Mouse (Mus musculus) brain, embryonic 14.5 days (tissue): ENCODE results near the gene Mrpl14. TPM values are rescaled to one million over a fixed set of nuclear protein-coding genes. Genes with fewer than 3 reads are reported as not detected.
A peak's percentile ranks its signal among the peaks of the same experiment; 100 is the strongest.

Experiments used
- DNase-seq: peaks from one replicate; pipeline ENCODE4 v3.0.0-alpha.2; 2011; ENCODE audit warnings: low read depth
- CTCF ChIP-seq: fragments of 200-500 bp; IDR thresholded peaks from 2 replicates; pipeline ENCODE4 v1.5.1; 2012; ENCODE audit warnings: inconsistent platforms, mild to moderate bottlenecking, moderate library complexity, borderline replicate concordance; ENCODE audit not compliant: insufficient read depth, insufficient read length; ENCODE audit errors: extremely low read depth
- POLR2A ChIP-seq: fragments of 200-500 bp; IDR thresholded peaks from 2 replicates; pipeline ENCODE4 v1.6.1; 2012; ENCODE audit warnings: mild to moderate bottlenecking, inconsistent platforms, borderline replicate concordance; ENCODE audit not compliant: poor library complexity, insufficient read depth, insufficient read length, severe bottlenecking; ENCODE audit errors: extremely low read depth
- polyA plus RNA-seq: library from polyadenylated mRNA; depleted of rRNA; stranded (reverse); fragments of >200 nt; gene quantifications from 2 replicates; pipeline ENCODE4 v1.2.3, GENCODE M21; 2012; rRNA removed

Gene Mrpl14
- polyA plus RNA-seq: 74.8 and 101 TPM in 2 replicates

GRCm38 (mm10) chr17:45686093-45686619 is at the start of gene Mrpl14:
Mrpl14 (plus strand) TSS chr17:45686322.
- no peak for TF ChIP-seq CTCF
- peak; percentile 70; the same call in 1 of the 2 replicates for TF ChIP-seq POLR2A
- DNase-seq: peak; percentile 97

DNA sequence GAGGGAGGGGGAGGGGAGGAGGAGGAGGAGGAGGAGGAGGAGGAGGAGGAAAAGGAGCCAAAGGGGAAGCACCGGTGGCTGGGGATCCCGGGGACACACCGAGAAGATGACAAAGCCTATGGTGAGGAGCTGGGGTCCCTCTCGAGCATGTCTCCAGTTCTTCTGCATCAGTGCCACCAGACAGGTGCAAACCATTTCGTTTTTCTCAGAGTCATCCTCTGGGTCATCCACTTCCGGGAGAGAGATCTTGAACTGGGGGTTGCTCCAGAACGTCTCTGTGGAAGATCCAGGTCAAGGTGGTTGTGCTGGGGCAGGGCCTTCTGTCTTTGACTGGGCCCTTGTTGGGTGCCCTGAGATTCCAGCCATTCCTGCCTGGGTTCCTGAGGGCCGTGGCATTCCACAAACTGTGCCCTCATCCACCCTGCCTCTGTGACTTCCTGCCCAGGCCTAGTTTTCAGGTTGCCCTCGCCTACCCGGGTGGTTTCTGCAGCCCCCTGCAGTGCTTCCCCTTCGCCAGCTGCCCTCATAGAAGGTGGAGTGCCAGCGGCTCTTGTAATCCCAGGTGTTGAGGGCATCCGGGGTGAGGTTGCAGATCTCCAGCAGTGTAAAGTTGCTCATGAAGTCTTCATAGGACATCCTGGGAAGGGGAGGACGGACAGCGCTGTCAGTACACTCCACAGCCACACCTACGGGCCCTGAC is 47.4 kb upstream of the Mrpl14 start:
- no peak for DNase-seq
- no peak for TF ChIP-seq CTCF

GRCm38 (mm10) chr17:45641981-45642380 is 44.1 kb upstream of the Mrpl14 start:
- TF ChIP-seq CTCF (no peak), POLR2A (no peak)
- no peak for DNase-seq

DNA sequence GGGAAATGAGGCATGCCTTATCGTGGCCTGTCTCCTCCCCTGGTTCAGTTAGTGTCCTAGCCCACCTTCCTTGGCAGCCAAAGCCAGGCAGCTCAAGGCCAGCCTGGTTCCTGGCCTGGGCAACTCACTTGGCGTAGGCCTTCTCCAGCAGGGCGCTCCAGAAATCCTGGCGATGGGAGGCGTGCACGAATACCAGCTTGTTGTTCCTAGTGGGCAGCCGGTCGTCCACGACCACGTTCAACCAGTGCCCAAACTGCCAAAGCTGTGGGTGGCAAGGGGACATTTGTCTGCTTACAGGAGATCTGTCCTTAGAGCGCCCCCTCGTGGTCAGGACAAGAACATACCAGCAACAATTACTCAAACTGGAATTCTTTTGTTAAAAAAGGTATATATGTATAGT is 43.4 kb upstream of the Mrpl14 start:
- TF ChIP-seq POLR2A (no peak), CTCF (peak; percentile 79)
- peak; percentile 84 for DNase-seq

DNA sequence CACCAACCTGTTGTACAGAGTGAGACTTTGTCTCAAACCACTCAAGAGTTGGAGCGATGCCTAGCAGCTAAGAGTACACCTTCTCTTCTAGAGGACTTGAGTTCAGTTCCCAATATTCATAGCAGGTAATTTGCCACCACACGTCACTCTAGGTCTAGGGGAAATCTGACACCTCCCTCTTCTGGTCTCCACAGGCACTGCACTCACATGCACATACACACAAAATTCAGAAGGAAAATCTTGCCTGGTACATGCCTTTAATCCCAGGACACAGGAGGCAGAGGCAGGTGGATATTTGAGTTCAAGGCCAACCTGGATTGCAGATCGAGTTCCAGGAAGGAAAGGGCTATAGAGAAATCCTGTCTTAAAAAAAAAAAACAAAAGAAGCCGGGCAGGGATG is 41.9 kb upstream of the Mrpl14 start:
- no peak for DNase-seq
- no peak for TF ChIP-seq POLR2A
- no peak for TF ChIP-seq CTCF

- TF ChIP-seq POLR2A (no peak), CTCF (no peak)
Observed at GRCm38 (mm10) chr17:45653233-45653632, 32.9 kb upstream of the Mrpl14 start.

GRCm38 (mm10) chr17:45655820-45656219 is 30.3 kb upstream of the Mrpl14 start:
- DNase-seq: peak; percentile 20
- TF ChIP-seq CTCF (peak; percentile 33; the same call in 1 of the 2 replicates), POLR2A (no peak)

More at GRCm38 (mm10) chr17:45653233-45653632, 32.9 kb upstream of the Mrpl14 start:
- no peak for DNase-seq

DNA sequence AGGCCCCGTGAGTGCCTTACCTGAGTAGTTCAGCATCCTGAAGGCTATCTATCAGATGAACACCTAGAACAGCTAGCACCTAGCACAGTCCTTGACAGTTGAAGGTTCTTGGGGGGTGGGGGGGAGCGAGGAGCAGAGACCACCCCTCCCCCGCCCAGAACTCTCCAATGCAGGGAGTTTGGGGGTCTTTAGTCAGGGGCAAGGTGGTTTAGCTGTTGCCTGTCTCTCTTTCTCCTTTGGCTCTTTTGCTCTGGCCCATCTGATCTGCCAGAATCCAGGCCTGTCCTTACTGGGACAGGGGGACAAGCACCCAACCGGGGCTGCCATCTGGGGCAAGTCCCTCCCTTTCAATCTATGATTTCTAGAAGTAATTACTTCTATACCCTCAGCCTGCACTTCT is 26.9 kb upstream of the Mrpl14 start, which contains the start of gene Capn11:
Gene Capn11 (minus strand): TSS at position 101 of the 400 bp plus-strand sequence.
- DNase-seq: no peak
- TF ChIP-seq CTCF: no peak
- no peak for TF ChIP-seq POLR2A

GRCm38 (mm10) chr17:45663106-45663919 is 22.8 kb upstream of the Mrpl14 start:
- DNase-seq: peak; percentile 85
- TF ChIP-seq CTCF (peak; percentile 94), POLR2A (no peak)

DNA sequence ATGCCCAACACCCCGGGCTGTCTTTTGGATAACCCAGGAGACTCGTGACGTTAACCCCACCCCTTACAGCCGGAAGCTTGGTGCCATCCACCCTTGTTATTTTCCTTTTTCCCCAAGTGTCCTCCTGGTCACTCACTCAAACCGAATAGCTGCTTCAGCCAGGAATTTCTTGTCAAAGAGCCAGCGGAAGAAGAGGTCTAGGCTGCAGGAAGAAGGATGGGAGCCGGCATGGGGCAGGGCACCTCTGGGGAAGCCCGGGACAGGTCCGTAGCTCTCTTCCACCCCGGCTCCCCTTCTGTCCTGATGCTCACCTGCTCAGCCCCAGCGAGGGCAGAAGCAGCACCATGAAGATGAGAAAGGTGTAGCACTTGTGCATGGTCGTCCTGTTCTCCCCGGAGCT is 21.5 kb upstream of the Mrpl14 start:
- TF ChIP-seq CTCF (no peak), POLR2A (no peak)
- no peak for DNase-seq

- TF ChIP-seq POLR2A (no peak), CTCF (no peak)
Observed at GRCm38 (mm10) chr17:45666091-45666490, 20.0 kb upstream of the Mrpl14 start.

More at GRCm38 (mm10) chr17:45666091-45666490, 20.0 kb upstream of the Mrpl14 start:
- DNase-seq: no peak
